Mouse (Mus musculus): ENCODE measurements at regions not wholly inside any gene's neighbourhood (a gene's known extent, or its start where the extent isn't known, plus 50 kb on each side); places are given as distances from the start of the nearest gene placed in this dataset.
"Not testable (repeated sequence)": the region's sequence is repeated elsewhere in the genome, so short reads cannot be mapped to it uniquely, and the experiment has no call there.

- no peak for DNase-seq (ENCODE audit: low spot score)
Observed at GRCm38 (mm10) chr3:21938071-21938848, 138.2 kb upstream of the Tbl1xr1 start.

- no peak for DNase-seq (ENCODE audit: low spot score)
Observed at GRCm38 (mm10) chr3:21939738-21940137, 136.7 kb upstream of the Tbl1xr1 start.

GRCm38 (mm10) chr3:21941596-21941995 lies 134.9 kb upstream of the Tbl1xr1 start:
- DNase-seq (ENCODE audit: low spot score): no peak

- no peak for DNase-seq (ENCODE audit: low spot score)
Observed at GRCm38 (mm10) chr3:21942912-21943311, 133.5 kb upstream of the Tbl1xr1 start.

- DNase-seq (ENCODE audit: low spot score): no peak
Observed at GRCm38 (mm10) chr3:21945775-21946174, 130.7 kb upstream of the Tbl1xr1 start.

GRCm38 (mm10) chr3:21947320-21948073 lies 129.0 kb upstream of the Tbl1xr1 start:
- no peak for DNase-seq (ENCODE audit: low spot score)

GRCm38 (mm10) chr3:21948074-21948659 lies 128.3 kb upstream of the Tbl1xr1 start:
- no peak for DNase-seq (ENCODE audit: low spot score)

GRCm38 (mm10) chr3:21949459-21949858 lies 127.0 kb upstream of the Tbl1xr1 start:
- no peak for DNase-seq (ENCODE audit: low spot score)

- DNase-seq (ENCODE audit: low spot score): no peak
Observed at GRCm38 (mm10) chr3:21950571-21950970, 125.9 kb upstream of the Tbl1xr1 start.

GRCm38 (mm10) chr3:21951446-21952285 lies 124.8 kb upstream of the Tbl1xr1 start:
- no peak for DNase-seq (ENCODE audit: low spot score)

- no peak for DNase-seq (ENCODE audit: low spot score)
Observed at GRCm38 (mm10) chr3:21952695-21953415, 123.6 kb upstream of the Tbl1xr1 start.

- DNase-seq (ENCODE audit: low spot score): no peak
Observed at GRCm38 (mm10) chr3:21953416-21953810, 123.0 kb upstream of the Tbl1xr1 start.

GRCm38 (mm10) chr3:21955681-21956080 lies 120.8 kb upstream of the Tbl1xr1 start:
- DNase-seq (ENCODE audit: low spot score): no peak

GRCm38 (mm10) chr3:21957105-21957504 lies 119.3 kb upstream of the Tbl1xr1 start:
- not testable (repeated sequence) for DNase-seq (ENCODE audit: low spot score)

GRCm38 (mm10) chr3:21958595-21959286 lies 117.7 kb upstream of the Tbl1xr1 start:
- no peak for DNase-seq (ENCODE audit: low spot score)

- no peak for DNase-seq (ENCODE audit: low spot score)
Observed at GRCm38 (mm10) chr3:21961091-21961490, 115.4 kb upstream of the Tbl1xr1 start.

GRCm38 (mm10) chr3:21961746-21962145 lies 114.7 kb upstream of the Tbl1xr1 start:
- DNase-seq (ENCODE audit: low spot score): no peak

- no peak for DNase-seq (ENCODE audit: low spot score)
Observed at GRCm38 (mm10) chr3:21962360-21962782, 114.1 kb upstream of the Tbl1xr1 start.

- DNase-seq (ENCODE audit: low spot score): no peak
Observed at GRCm38 (mm10) chr3:21962921-21963732, 113.3 kb upstream of the Tbl1xr1 start.

Measured in layer of hippocampus, adult 9-10 months (tissue).